Mouse (Mus musculus): ENCODE data around the gene Sox30. TPM values are rescaled to one million over a fixed set of nuclear protein-coding genes. Genes with fewer than 3 reads are reported as not detected.

Gene Sox30
- polyA plus RNA-seq, 1 experiment from 2014 or later, result 0.17 TPM

GRCm38 (mm10) chr11:46022983-46023382 lies 42.9 kb downstream of the Sox30 start:
- H3K27me3 ChIP-seq (replicated peaks), result no peaks in the 10 kb centered on the region
- no peak overlapping the region for H3K27ac ChIP-seq
- H3K9ac ChIP-seq, result no peak overlapping the region
- no peak for ATAC-seq (ENCODE audit: insufficient read depth, low FRiP score, low read depth)
- no peaks in the 10 kb centered on the region for H3K36me3 ChIP-seq
- no peaks in the 10 kb centered on the region for H3K9me3 ChIP-seq
- no peak overlapping the region for H3K4me3 ChIP-seq (replicated peaks)
- WGBS, result 73% methylated on average over 6 of the region's 6 CpGs
- no peak overlapping the region for H3K4me2 ChIP-seq
- H3K4me1 ChIP-seq, result peaks cover 4% of the 10 kb centered on the region; the same call in 1 of the 2 replicates

- WGBS, result 16% methylated on average over 7 of the region's 7 CpGs
- Histone ChIP-seq H3K4me1 (peaks cover 4% of the 10 kb centered on the region; the same call in 1 of the 2 replicates), H3K4me3 (replicated peaks) (no peak overlapping the region), H3K9ac (no peak overlapping the region), H3K4me2 (no peak overlapping the region), H3K27ac (peak overlapping the region; percentile 23), H3K9me3 (no peaks in the 10 kb centered on the region), H3K27me3 (replicated peaks) (no peaks in the 10 kb centered on the region), H3K36me3 (no peaks in the 10 kb centered on the region)
- ATAC-seq (ENCODE audit: insufficient read depth, low FRiP score, low read depth), result peak; percentile 10; the same call in 1 of the 2 replicates
Measured at GRCm38 (mm10) chr11:46025962-46026392, 45.9 kb downstream of the Sox30 start.

GRCm38 (mm10) chr11:46027952-46028814 lies 48.1 kb downstream of the Sox30 start:
- ATAC-seq (ENCODE audit: insufficient read depth, low FRiP score, low read depth), result no peak
- no peak overlapping the region for H3K27ac ChIP-seq
- peaks cover 4% of the 10 kb centered on the region; the same call in 1 of the 2 replicates for H3K4me1 ChIP-seq
- no peak overlapping the region for H3K4me2 ChIP-seq
- WGBS, result 67% methylated on average over 6 of the region's 6 CpGs
- H3K27me3 ChIP-seq (replicated peaks), result no peaks in the 10 kb centered on the region
- H3K9me3 ChIP-seq, result no peaks in the 10 kb centered on the region
- H3K4me3 ChIP-seq (replicated peaks), result no peak overlapping the region
- H3K36me3 ChIP-seq, result no peaks in the 10 kb centered on the region
- no peak overlapping the region for H3K9ac ChIP-seq

GRCm38 (mm10) chr11:46029485-46029884 lies 49.4 kb downstream of the Sox30 start:
- ATAC-seq (ENCODE audit: insufficient read depth, low FRiP score, low read depth), result no peak
- WGBS, result 49% methylated on average over 2 of the region's 2 CpGs
- no peaks in the 10 kb centered on the region for H3K27me3 ChIP-seq (replicated peaks)
- H3K36me3 ChIP-seq, result no peaks in the 10 kb centered on the region
- H3K4me3 ChIP-seq (replicated peaks), result no peak overlapping the region
- H3K4me2 ChIP-seq, result no peak overlapping the region
- no peaks in the 10 kb centered on the region for H3K9me3 ChIP-seq
- no peak overlapping the region for H3K27ac ChIP-seq
- no peak overlapping the region for H3K9ac ChIP-seq
- H3K4me1 ChIP-seq, result peaks cover 4% of the 10 kb centered on the region; the same call in 1 of the 2 replicates

- Histone ChIP-seq H3K4me1 (peaks cover 4% of the 10 kb centered on the region; the same call in 1 of the 2 replicates), H3K4me2 (no peak overlapping the region), H3K9me3 (no peaks in the 10 kb centered on the region), H3K27ac (no peak overlapping the region), H3K9ac (no peak overlapping the region), H3K27me3 (replicated peaks) (no peaks in the 10 kb centered on the region), H3K36me3 (no peaks in the 10 kb centered on the region), H3K4me3 (replicated peaks) (no peak overlapping the region)
- no peak for ATAC-seq (ENCODE audit: insufficient read depth, low FRiP score, low read depth)
- 73% methylated on average over 2 of the region's 2 CpGs for WGBS
Measured at GRCm38 (mm10) chr11:46030026-46030425, 49.9 kb downstream of the Sox30 start.

- Histone ChIP-seq H3K4me1 (no peaks in the 10 kb centered on the region), H3K27me3 (replicated peaks) (no peaks in the 10 kb centered on the region), H3K36me3 (no peaks in the 10 kb centered on the region), H3K4me2 (no peak overlapping the region), H3K4me3 (replicated peaks) (no peak overlapping the region), H3K9ac (no peak overlapping the region), H3K27ac (no peak overlapping the region), H3K9me3 (no peaks in the 10 kb centered on the region)
- 51% methylated on average over 3 of the region's 3 CpGs for WGBS
- ATAC-seq (ENCODE audit: insufficient read depth, low FRiP score, low read depth), result no peak
Measured at GRCm38 (mm10) chr11:46031470-46031869, 51.4 kb downstream of the Sox30 start.

GRCm38 (mm10) chr11:46032956-46033355 lies 52.8 kb downstream of the Sox30 start:
- no peaks in the 10 kb centered on the region for H3K4me1 ChIP-seq
- H3K27ac ChIP-seq, result no peak overlapping the region
- 85% methylated on average over 7 of the region's 7 CpGs for WGBS
- no peak overlapping the region for H3K4me2 ChIP-seq
- H3K9ac ChIP-seq, result no peak overlapping the region
- H3K27me3 ChIP-seq (replicated peaks), result no peaks in the 10 kb centered on the region
- H3K36me3 ChIP-seq, result no peaks in the 10 kb centered on the region
- H3K4me3 ChIP-seq (replicated peaks), result no peak overlapping the region
- H3K9me3 ChIP-seq, result no peaks in the 10 kb centered on the region
- ATAC-seq (ENCODE audit: insufficient read depth, low FRiP score, low read depth), result no peak

- Histone ChIP-seq H3K27me3 (replicated peaks) (no peaks in the 10 kb centered on the region), H3K9ac (no peak overlapping the region), H3K27ac (no peak overlapping the region), H3K4me3 (replicated peaks) (no peak overlapping the region), H3K9me3 (no peaks in the 10 kb centered on the region), H3K4me2 (no peak overlapping the region), H3K4me1 (no peaks in the 10 kb centered on the region), H3K36me3 (no peaks in the 10 kb centered on the region)
- WGBS, result 91% methylated on average over 10 of the region's 10 CpGs
- ATAC-seq (ENCODE audit: insufficient read depth, low FRiP score, low read depth), result no peak
Measured at GRCm38 (mm10) chr11:46036374-46036773, 56.3 kb downstream of the Sox30 start.

- Histone ChIP-seq H3K9ac (no peak overlapping the region), H3K4me3 (replicated peaks) (no peak overlapping the region), H3K4me2 (peak overlapping the region; percentile 30; the same call in 1 of the 2 replicates), H3K9me3 (no peaks in the 10 kb centered on the region), H3K27me3 (replicated peaks) (no peaks in the 10 kb centered on the region), H3K4me1 (no peaks in the 10 kb centered on the region), H3K27ac (no peak overlapping the region), H3K36me3 (no peaks in the 10 kb centered on the region)
- WGBS, result 69% methylated on average over 15 of the region's 15 CpGs
- ATAC-seq (ENCODE audit: insufficient read depth, low FRiP score, low read depth), result no peak
Measured at GRCm38 (mm10) chr11:46038901-46039300, 58.8 kb downstream of the Sox30 start.

- Histone ChIP-seq H3K4me3 (replicated peaks) (no peak overlapping the region), H3K27ac (no peak overlapping the region)
Measured at GRCm38 (mm10) chr11:46039335-46039734, 59.2 kb downstream of the Sox30 start.

GRCm38 (mm10) chr11:46040841-46041556 lies 60.9 kb downstream of the Sox30 start:
- H3K27me3 ChIP-seq (replicated peaks), result no peaks in the 10 kb centered on the region
- H3K27ac ChIP-seq, result no peak overlapping the region
- H3K9ac ChIP-seq, result no peak overlapping the region
- H3K4me1 ChIP-seq, result no peaks in the 10 kb centered on the region
- H3K4me2 ChIP-seq, result no peak overlapping the region
- WGBS, result 72% methylated on average over 9 of the region's 9 CpGs
- ATAC-seq (ENCODE audit: insufficient read depth, low FRiP score, low read depth), result no peak
- H3K9me3 ChIP-seq, result no peaks in the 10 kb centered on the region
- no peak overlapping the region for H3K4me3 ChIP-seq (replicated peaks)
- H3K36me3 ChIP-seq, result no peaks in the 10 kb centered on the region

More at GRCm38 (mm10) chr11:46039335-46039734, 59.2 kb downstream of the Sox30 start:
- Histone ChIP-seq H3K4me2 (peak overlapping the region; percentile 30; the same call in 1 of the 2 replicates), H3K36me3 (no peaks in the 10 kb centered on the region), H3K4me1 (no peaks in the 10 kb centered on the region), H3K27me3 (replicated peaks) (no peaks in the 10 kb centered on the region), H3K9ac (no peak overlapping the region), H3K9me3 (no peaks in the 10 kb centered on the region)
- 52% methylated on average over 11 of the region's 11 CpGs for WGBS
- no peak for ATAC-seq (ENCODE audit: insufficient read depth, low FRiP score, low read depth)
